ENCODE assay signal across 29 mouse cellular contexts in genomic region chr1:82783559-82783958, GRCm38 (mm10). TPM values are rescaled to one million over a fixed set of nuclear protein-coding genes. Genes with fewer than 3 reads are reported as not detected.
DNase-seq lines count a peak whose midpoint lies in the region; ATAC-seq and TF ChIP-seq lines count a peak whose summit lies in the region.
"Had no signal": no experiment of that assay in that cellular context is flagged by ENCODE, and none has a peak within 500 bp of the region (broad histone marks: within the 10 kb centered on the region; RNA-seq: fewer than 3 reads in every experiment).

No protein-coding gene starts in this region.

- TF ChIP-seq CTCF in lung, adult 2 months (IDR thresholded peaks at IDR 0.05; ENCODE audit: insufficient read depth, low read length): no peak
- no peak for TF ChIP-seq CTCF in lung, postnatal 0 days (IDR thresholded peaks at IDR 0.05)

- no peaks in the 10 kb centered on the region for H3K9me3 ChIP-seq in lung, postnatal 0 days (ENCODE audit: low read length)
- H3K9me3 ChIP-seq: embryonic facial prominence, embryonic 10.5 days; embryonic facial prominence, embryonic 12.5 days; forebrain, embryonic 10.5 days; forebrain, embryonic 12.5 days; G1E had no signal

- no peak overlapping the region for H3K4me2 ChIP-seq in lung, postnatal 0 days (replicated peaks; ENCODE audit: low read depth, low read length)
- H3K4me2 ChIP-seq: embryonic facial prominence, embryonic 12.5 days; forebrain, embryonic 12.5 days had no signal

- WGBS in lung, adult 2 months: 62% methylated on average over 3 of the region's 3 CpGs
- WGBS in lung, postnatal 0 days: 50% methylated on average over 3 of the region's 3 CpGs

- no peaks in the 10 kb centered on the region for H3K27me3 ChIP-seq in lung, postnatal 0 days (replicated peaks; ENCODE audit: insufficient read depth, low read length)
- H3K27me3 ChIP-seq: embryonic facial prominence, embryonic 12.5 days; Patski had no signal

- TF ChIP-seq POLR2A in lung, adult 2 months (IDR thresholded peaks at IDR 0.05; ENCODE audit: borderline replicate concordance, extremely low read depth, low read depth, low read length): no peak

- TF ChIP-seq EP300 in lung, postnatal 0 days (IDR thresholded peaks at IDR 0.05): peak; percentile 99

- H3K4me1 ChIP-seq in lung, adult 2 months (ENCODE audit: control insufficient read depth, insufficient read depth, low read length): peaks cover 7% of the 10 kb centered on the region
- H3K4me1 ChIP-seq in lung, postnatal 0 days (ENCODE audit: insufficient read depth, low read depth, low read length): peaks cover 4% of the 10 kb centered on the region; the same call in 1 of the 2 replicates
- H3K4me1 ChIP-seq: embryonic facial prominence, embryonic 12.5 days; forebrain, embryonic 10.5 days; forebrain, embryonic 12.5 days had no signal

- DNase-seq in lung, adult 2 months: peak; percentile 19
- DNase-seq in lung, postnatal 14 days: no peak
- peak; percentile 72 for DNase-seq in lung, postnatal 0 days (ENCODE audit: low spot score)
- DNase-seq in lung, postnatal 25 days (ENCODE audit: low spot score): peak; percentile 81
- no peak for DNase-seq in embryo, embryonic 9.5 days (ENCODE audit: extremely low spot score)
- no peak for DNase-seq in embryo, embryonic 10 days (ENCODE audit: low spot score)
- DNase-seq: adrenal gland, adult 8-10 months; adrenal gland, postnatal 14 days; adrenal gland, postnatal 36 days; B cell, adult 2 months; cerebellum, adult 11-12 months; cerebellum, adult 2 months; cerebellum, adult 9-10 months; cerebellum, postnatal 10 days; cerebellum, postnatal 25 days; embryo, embryonic 11 days had no signal

- H3K36me3 ChIP-seq in lung, postnatal 0 days (ENCODE audit: insufficient read depth, low read length): no peaks in the 10 kb centered on the region
- H3K36me3 ChIP-seq: embryonic facial prominence, embryonic 10.5 days; embryonic facial prominence, embryonic 12.5 days; forebrain, embryonic 10.5 days; forebrain, embryonic 12.5 days; G1E had no signal

- no peak overlapping the region for H3K27ac ChIP-seq in lung, postnatal 0 days (ENCODE audit: low read length)
- H3K27ac ChIP-seq: embryonic facial prominence, embryonic 10.5 days; embryonic facial prominence, embryonic 12.5 days; forebrain, embryonic 10.5 days; forebrain, embryonic 12.5 days had no signal

- no peak overlapping the region for H3K9ac ChIP-seq in lung, postnatal 0 days (replicated peaks; ENCODE audit: low read depth)
- H3K9ac ChIP-seq: embryonic facial prominence, embryonic 12.5 days; forebrain, embryonic 12.5 days had no signal

- no peak overlapping the region for H3K4me3 ChIP-seq in lung, adult 2 months (replicated peaks; ENCODE audit: extremely low read depth, low read depth, low read length)
- H3K4me3 ChIP-seq in lung, postnatal 0 days (ENCODE audit: low read depth, low read length): no peak overlapping the region
- H3K4me3 ChIP-seq: embryonic facial prominence, embryonic 10.5 days; embryonic facial prominence, embryonic 12.5 days; erythroblast, embryonic 14.5 days; forebrain, embryonic 10.5 days; forebrain, embryonic 12.5 days had no signal

- ATAC-seq in lung, postnatal 0 days: peak; percentile 75
- ATAC-seq: activated CD4-positive, CD25-positive, alpha-beta regulatory T cell, adult 4 months; CD4-positive, CD25-positive, alpha-beta regulatory T cell, adult 4 months; forebrain, embryonic 14.5 days; forebrain, embryonic 16.5 days; Patski had no signal

RNA-seq across cellular contexts. Expression of gene Gm47791, which starts 12.5 kb away (rescaled TPM):
- polyA plus RNA-seq in lung, adult 2 months (2012; rRNA removed): not detected in 2 replicates
- not detected in 2 replicates for polyA plus RNA-seq in lung, postnatal 0 days (2015; fragmentation: Nextera tagmentation; extraction: Ambion mirVana)
- polyA plus RNA-seq: activated CD4-positive, CD25-positive, alpha-beta regulatory T cell, adult 4 months; CD4-positive, CD25-positive, alpha-beta regulatory T cell, adult 4 months; cerebellum, adult 2 months; cortical plate, adult 2 months; embryonic facial prominence, embryonic 10.5 days; embryonic facial prominence, embryonic 12.5 days; embryonic facial prominence, embryonic 14.5 days; erythroblast, embryonic 14.5 days; forebrain, embryonic 10.5 days; forebrain, embryonic 12.5 days; forebrain, embryonic 14.5 days; forebrain, embryonic 16.5 days; G1E; Patski had no signal

RNA-seq across cellular contexts. Expression of gene Tm4sf20, which starts 15.3 kb away (rescaled TPM):
- 0.36 TPM in 1 of 2 replicates, not detected in the other for polyA plus RNA-seq in lung, adult 2 months (2012; rRNA removed)
- polyA plus RNA-seq in lung, postnatal 0 days (2015; fragmentation: Nextera tagmentation; extraction: Ambion mirVana): 0.07 TPM in 1 of 2 replicates, not detected in the other
- polyA plus RNA-seq: cerebellum, adult 2 months; cortical plate, adult 2 months; embryonic facial prominence, embryonic 12.5 days; erythroblast, embryonic 14.5 days; forebrain, embryonic 10.5 days; forebrain, embryonic 14.5 days; forebrain, embryonic 16.5 days; G1E had no signal

RNA-seq across cellular contexts. Expression of gene Agfg1, which starts 55.7 kb away (rescaled TPM):
- 51.1 and 70.6 TPM in 2 replicates for polyA plus RNA-seq in lung, adult 2 months (2012; rRNA removed)
- polyA plus RNA-seq in lung, postnatal 0 days (2015; fragmentation: Nextera tagmentation; extraction: Ambion mirVana): 28.3 and 34.8 TPM in 2 replicates

RNA-seq across cellular contexts. Expression of gene Mff, which starts 58.9 kb away (rescaled TPM):
- 44.8 and 59.1 TPM in 2 replicates for polyA plus RNA-seq in lung, adult 2 months (2012; rRNA removed)
- polyA plus RNA-seq in lung, postnatal 0 days (2015; fragmentation: Nextera tagmentation; extraction: Ambion mirVana): 170 and 180 TPM in 2 replicates

Comparison
In these comparisons a context has a peak if more than half of its experiments do, and no peak if none do; other contexts are left out.
1. DNase-seq: peak in lung, adult 2 months (single experiment), lung, postnatal 0 days (single experiment) and lung, postnatal 25 days (single experiment); none in lung, postnatal 14 days (single experiment), embryo, embryonic 9.5 days (single experiment) and embryo, embryonic 10 days (single experiment).